Mouse (Mus musculus): Measurements from ENCODE around the gene Slc39a11. TPM values are rescaled to one million over a fixed set of nuclear protein-coding genes. Genes with fewer than 3 reads are reported as not detected.

Gene Slc39a11
- polyA plus RNA-seq, 1 experiment, result 10.4 TPM

- no peak for TF ChIP-seq GATA1 (IDR thresholded peaks at IDR 0.05; ENCODE audit: low read length)
These were observed 388.5 kb downstream of the Slc39a11 start for GRCm38 (mm10) chr11:113261421-113261820.

- TF ChIP-seq GATA1 (IDR thresholded peaks at IDR 0.05; ENCODE audit: low read length), result no peak
These were observed 390.0 kb downstream of the Slc39a11 start for GRCm38 (mm10) chr11:113259712-113260382.

- TF ChIP-seq GATA1 (IDR thresholded peaks at IDR 0.05; ENCODE audit: low read length), result no peak
These were observed 391.9 kb downstream of the Slc39a11 start for GRCm38 (mm10) chr11:113258016-113258415.

- no peak for TF ChIP-seq GATA1 (IDR thresholded peaks at IDR 0.05; ENCODE audit: low read length)
These were observed 395.2 kb downstream of the Slc39a11 start for GRCm38 (mm10) chr11:113254653-113255052.

- no peak for TF ChIP-seq GATA1 (IDR thresholded peaks at IDR 0.05; ENCODE audit: low read length)
These were observed 396.7 kb downstream of the Slc39a11 start for GRCm38 (mm10) chr11:113253169-113253568.

GRCm38 (mm10) chr11:113251172-113251571 lies 398.7 kb downstream of the Slc39a11 start:
- no peak for TF ChIP-seq GATA1 (IDR thresholded peaks at IDR 0.05; ENCODE audit: low read length)

DNA sequence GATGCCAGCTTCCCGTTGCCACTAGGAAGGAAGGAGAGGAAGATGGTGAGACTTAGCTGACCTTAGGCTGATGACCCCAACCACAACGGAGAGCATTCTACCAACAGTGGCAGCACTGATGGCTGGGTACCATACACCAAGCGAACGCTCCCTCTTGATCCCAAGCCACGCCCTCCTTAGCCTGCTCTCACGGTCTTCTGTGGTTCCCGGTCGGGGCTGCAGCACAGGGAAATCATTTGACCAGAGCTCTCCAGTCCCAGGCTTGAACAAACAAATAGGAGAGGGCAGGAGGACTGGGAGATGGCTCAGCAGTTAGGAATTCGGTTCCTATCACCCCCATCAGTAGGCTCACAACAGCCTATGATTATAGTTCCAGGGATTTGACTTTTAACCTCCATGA lies 403.4 kb downstream of the Slc39a11 start:
- no peak for TF ChIP-seq GATA1 (IDR thresholded peaks at IDR 0.05; ENCODE audit: low read length)

GRCm38 (mm10) chr11:113245666-113246065 lies 404.2 kb downstream of the Slc39a11 start:
- TF ChIP-seq GATA1 (IDR thresholded peaks at IDR 0.05; ENCODE audit: low read length), result no peak

DNA sequence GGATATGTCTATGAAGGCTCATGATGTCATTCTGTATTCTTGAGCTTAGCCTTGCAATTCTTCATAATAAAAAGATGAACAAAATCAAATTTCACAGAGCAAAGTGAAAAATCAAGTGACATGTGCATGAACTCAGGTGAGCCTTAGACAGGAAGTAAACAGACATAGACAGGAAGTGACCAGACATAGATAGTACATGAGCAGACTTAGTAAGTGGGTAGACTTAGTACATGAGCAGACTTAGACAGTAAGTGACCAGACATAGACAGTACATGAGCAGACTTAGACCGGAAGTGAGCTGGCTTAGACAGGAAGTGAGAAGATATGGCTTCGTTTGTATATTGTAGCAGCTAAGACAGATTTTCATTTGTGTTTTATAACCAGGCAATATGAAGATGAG lies 415.4 kb downstream of the Slc39a11 start:
- no peak for TF ChIP-seq GATA1 (IDR thresholded peaks at IDR 0.05; ENCODE audit: low read length)

- no peak for TF ChIP-seq GATA1 (IDR thresholded peaks at IDR 0.05; ENCODE audit: low read length)
These were observed 417.8 kb downstream of the Slc39a11 start for GRCm38 (mm10) chr11:113232049-113232448.

DNA sequence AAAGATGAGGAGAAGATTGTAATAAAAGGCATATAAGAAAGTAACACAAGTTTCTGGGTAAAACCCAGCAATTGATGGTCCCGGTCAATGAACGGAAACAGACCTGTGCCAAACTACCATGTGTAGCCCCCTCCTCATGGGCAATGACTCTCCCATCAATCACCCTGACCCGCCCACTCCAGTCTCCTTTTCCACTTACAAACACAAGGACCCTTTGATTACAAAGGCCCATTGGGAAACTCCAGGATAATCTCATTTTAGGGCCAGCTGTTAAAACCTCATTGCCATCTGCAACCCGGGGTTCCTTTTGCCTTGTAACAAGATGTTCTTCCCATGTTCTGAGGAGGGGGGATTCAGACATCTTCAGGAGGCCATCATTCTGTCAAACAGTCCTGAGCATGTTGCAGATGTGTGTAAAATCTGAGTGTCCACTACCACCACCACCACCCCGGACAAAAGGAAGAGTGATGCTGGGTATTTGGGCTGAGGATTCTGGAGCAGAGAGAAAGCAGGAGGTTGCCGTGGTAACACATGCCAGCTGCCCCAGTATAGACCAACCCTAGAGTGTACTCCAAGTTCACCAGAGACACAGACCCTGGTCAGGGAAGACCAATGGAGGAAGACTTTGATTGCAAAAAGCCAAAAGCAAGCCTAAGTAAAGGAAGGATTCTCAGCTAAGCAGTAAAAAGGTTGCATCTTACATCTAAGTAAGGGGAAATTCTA lies 419.3 kb downstream of the Slc39a11 start:
- no peak for TF ChIP-seq GATA1 (IDR thresholded peaks at IDR 0.05; ENCODE audit: low read length)

DNA sequence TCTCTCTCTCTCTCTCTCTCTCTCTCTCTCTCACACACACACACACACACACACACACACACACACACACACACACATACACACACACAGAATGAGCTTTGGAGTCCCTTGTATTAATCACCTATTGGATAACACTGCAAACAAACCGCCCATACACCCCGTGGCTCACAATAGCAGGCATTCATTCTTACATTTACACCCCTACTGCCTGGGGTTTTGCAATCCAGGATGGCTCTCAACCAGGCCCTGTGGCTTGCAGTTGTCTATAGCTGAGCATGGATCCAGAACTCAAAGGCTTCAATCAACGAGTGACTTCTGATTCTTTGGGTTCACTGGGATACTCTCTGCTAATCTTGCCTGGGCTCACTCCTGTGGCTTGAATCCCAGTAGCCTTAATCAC lies 424.1 kb downstream of the Slc39a11 start:
- no peak for TF ChIP-seq GATA1 (IDR thresholded peaks at IDR 0.05; ENCODE audit: low read length)

- TF ChIP-seq GATA1 (IDR thresholded peaks at IDR 0.05; ENCODE audit: low read length), result no peak
These were observed 426.0 kb downstream of the Slc39a11 start for GRCm38 (mm10) chr11:113223756-113224323.

- TF ChIP-seq GATA1 (IDR thresholded peaks at IDR 0.05; ENCODE audit: low read length), result no peak
These were observed 428.3 kb downstream of the Slc39a11 start for GRCm38 (mm10) chr11:113221267-113222195.

DNA sequence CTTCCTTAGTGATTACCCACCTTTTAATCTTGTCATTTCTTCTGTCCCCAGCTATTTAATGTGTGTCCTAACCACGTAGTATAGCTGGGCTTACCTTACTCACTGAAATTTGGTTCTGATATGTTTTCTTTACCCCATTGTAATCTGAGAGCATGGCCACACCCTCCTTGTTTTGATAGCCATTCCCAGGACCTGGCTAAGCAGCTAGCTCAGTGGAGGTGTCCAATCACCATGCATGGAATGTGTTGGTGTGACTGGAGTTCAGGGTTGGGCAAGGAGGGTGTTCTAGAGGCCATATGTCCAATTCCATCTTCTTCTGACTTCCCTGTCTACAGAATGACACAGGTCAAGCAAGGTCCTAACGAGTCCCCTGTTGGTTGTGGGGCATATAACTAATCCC lies 429.2 kb downstream of the Slc39a11 start:
- TF ChIP-seq GATA1 (IDR thresholded peaks at IDR 0.05; ENCODE audit: low read length), result no peak

DNA sequence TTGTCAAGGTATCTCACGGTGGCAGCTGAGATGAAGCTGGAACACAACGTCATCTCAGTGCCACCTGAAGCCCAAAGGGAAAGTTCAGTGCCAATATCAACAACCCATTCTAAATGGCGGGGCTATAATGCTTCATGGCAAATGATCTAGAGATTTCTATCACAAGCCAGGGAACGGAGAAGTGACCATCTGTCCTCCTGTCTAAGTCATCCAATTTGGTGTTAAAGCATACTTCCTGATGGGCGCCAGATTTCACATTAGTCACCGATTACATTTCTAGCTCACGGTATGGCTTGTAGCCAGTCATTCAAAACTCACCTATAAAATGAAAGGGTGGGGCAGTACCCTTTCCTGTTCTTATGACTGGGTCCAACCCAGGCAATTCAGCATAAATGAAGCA lies 435.1 kb downstream of the Slc39a11 start:
- TF ChIP-seq GATA1 (IDR thresholded peaks at IDR 0.05; ENCODE audit: low read length), result no peak
